Mouse (Mus musculus): ENCODE data around the gene Loxl4. TPM values are rescaled to one million over a fixed set of nuclear protein-coding genes. Genes with fewer than 3 reads are reported as not detected.

Loxl4 gene
- polyA plus RNA-seq, 1 experiment from 2014 or later = 0.55 TPM

- Histone ChIP-seq H3K4me3 (no peak overlapping the region), H3K36me3 (peaks cover 10% of the 10 kb centered on the region; the same call in 1 of the 2 replicates), H3K4me2 (replicated peaks) (no peak overlapping the region), H3K27me3 (no peaks in the 10 kb centered on the region), H3K27ac (no peak overlapping the region), H3K9me3 (no peaks in the 10 kb centered on the region), H3K9ac (no peak overlapping the region), H3K4me1 (no peaks in the 10 kb centered on the region)
- no peak for ATAC-seq (ENCODE audit: insufficient number of reproducible peaks, insufficient read depth, low FRiP score, low TSS enrichment)
- 94% methylated on average over 5 of the region's 5 CpGs for WGBS
These were observed 28.9 kb downstream of the Loxl4 start for GRCm38 (mm10) chr19:42583677-42584076.

- no peak for ATAC-seq (ENCODE audit: insufficient number of reproducible peaks, insufficient read depth, low FRiP score, low TSS enrichment)
- WGBS = 92% methylated on average over 13 of the region's 13 CpGs
These were observed 29.7 kb downstream of the Loxl4 start for GRCm38 (mm10) chr19:42582811-42583370.

GRCm38 (mm10) chr19:42580701-42581100, 31.9 kb downstream of the Loxl4 start:
- peaks cover 10% of the 10 kb centered on the region; the same call in 1 of the 2 replicates for H3K36me3 ChIP-seq
- WGBS = 33% methylated on average over 4 of the region's 4 CpGs
- no peak for ATAC-seq (ENCODE audit: insufficient number of reproducible peaks, insufficient read depth, low FRiP score, low TSS enrichment)

More at GRCm38 (mm10) chr19:42582811-42583370, 29.7 kb downstream of the Loxl4 start:
- H3K27me3 ChIP-seq = no peaks in the 10 kb centered on the region
- H3K36me3 ChIP-seq = peaks cover 10% of the 10 kb centered on the region; the same call in 1 of the 2 replicates
- H3K4me1 ChIP-seq = no peaks in the 10 kb centered on the region
- H3K4me2 ChIP-seq (replicated peaks) = no peak overlapping the region
- H3K27ac ChIP-seq = no peak overlapping the region
- no peaks in the 10 kb centered on the region for H3K9me3 ChIP-seq
- H3K4me3 ChIP-seq = no peak overlapping the region
- no peak overlapping the region for H3K9ac ChIP-seq

GRCm38 (mm10) chr19:42578631-42579030, 34.0 kb downstream of the Loxl4 start:
- Histone ChIP-seq H3K27me3 (no peaks in the 10 kb centered on the region), H3K27ac (no peak overlapping the region), H3K36me3 (peaks cover 5% of the 10 kb centered on the region; the same call in 1 of the 2 replicates), H3K9me3 (no peaks in the 10 kb centered on the region), H3K4me1 (no peaks in the 10 kb centered on the region), H3K9ac (no peak overlapping the region), H3K4me3 (no peak overlapping the region), H3K4me2 (replicated peaks) (no peak overlapping the region)
- ATAC-seq (ENCODE audit: insufficient number of reproducible peaks, insufficient read depth, low FRiP score, low TSS enrichment) = no peak
- WGBS = 78% methylated on average over 4 of the region's 4 CpGs

More at GRCm38 (mm10) chr19:42580701-42581100, 31.9 kb downstream of the Loxl4 start:
- Histone ChIP-seq H3K27me3 (no peaks in the 10 kb centered on the region), H3K27ac (no peak overlapping the region), H3K4me1 (no peaks in the 10 kb centered on the region), H3K9ac (no peak overlapping the region), H3K4me3 (no peak overlapping the region), H3K9me3 (no peaks in the 10 kb centered on the region), H3K4me2 (replicated peaks) (no peak overlapping the region)

- Histone ChIP-seq H3K9me3 (no peaks in the 10 kb centered on the region), H3K27ac (no peak overlapping the region), H3K4me1 (no peaks in the 10 kb centered on the region), H3K4me3 (no peak overlapping the region), H3K36me3 (no peaks in the 10 kb centered on the region), H3K27me3 (no peaks in the 10 kb centered on the region), H3K4me2 (replicated peaks) (no peak overlapping the region), H3K9ac (no peak overlapping the region)
- no peak for ATAC-seq (ENCODE audit: insufficient number of reproducible peaks, insufficient read depth, low FRiP score, low TSS enrichment)
- WGBS = 71% methylated on average over 1 of the region's 1 CpGs
These were observed 35.8 kb downstream of the Loxl4 start for GRCm38 (mm10) chr19:42576856-42577255.

GRCm38 (mm10) chr19:42575317-42575716, 37.3 kb downstream of the Loxl4 start:
- Histone ChIP-seq H3K4me1 (no peaks in the 10 kb centered on the region), H3K36me3 (no peaks in the 10 kb centered on the region), H3K9me3 (no peaks in the 10 kb centered on the region), H3K27me3 (no peaks in the 10 kb centered on the region), H3K4me2 (replicated peaks) (no peak overlapping the region), H3K27ac (no peak overlapping the region), H3K9ac (no peak overlapping the region), H3K4me3 (no peak overlapping the region)
- 82% methylated on average over 2 of the region's 2 CpGs for WGBS
- ATAC-seq (ENCODE audit: insufficient number of reproducible peaks, insufficient read depth, low FRiP score, low TSS enrichment) = no peak

- Histone ChIP-seq H3K4me2 (replicated peaks) (no peak overlapping the region), H3K9me3 (no peaks in the 10 kb centered on the region), H3K4me3 (no peak overlapping the region), H3K36me3 (no peaks in the 10 kb centered on the region), H3K9ac (no peak overlapping the region), H3K27ac (no peak overlapping the region), H3K27me3 (no peaks in the 10 kb centered on the region), H3K4me1 (no peaks in the 10 kb centered on the region)
- ATAC-seq (ENCODE audit: insufficient number of reproducible peaks, insufficient read depth, low FRiP score, low TSS enrichment) = no peak
- WGBS = 74% methylated on average over 4 of the region's 4 CpGs
These were observed 41.3 kb downstream of the Loxl4 start for GRCm38 (mm10) chr19:42571291-42571690.

GRCm38 (mm10) chr19:42569076-42569475, 43.5 kb downstream of the Loxl4 start:
- no peak overlapping the region for H3K4me3 ChIP-seq
- ATAC-seq (ENCODE audit: insufficient number of reproducible peaks, insufficient read depth, low FRiP score, low TSS enrichment) = no peak
- H3K27ac ChIP-seq = no peak overlapping the region
- WGBS = 88% methylated on average over 2 of the region's 2 CpGs
- H3K4me2 ChIP-seq (replicated peaks) = no peak overlapping the region
- no peaks in the 10 kb centered on the region for H3K4me1 ChIP-seq
- no peaks in the 10 kb centered on the region for H3K9me3 ChIP-seq
- H3K36me3 ChIP-seq = no peaks in the 10 kb centered on the region
- no peak overlapping the region for H3K9ac ChIP-seq
- no peaks in the 10 kb centered on the region for H3K27me3 ChIP-seq

GRCm38 (mm10) chr19:42567020-42567419, 45.6 kb downstream of the Loxl4 start:
- no peak overlapping the region for H3K27ac ChIP-seq
- no peak overlapping the region for H3K9ac ChIP-seq
- H3K27me3 ChIP-seq = no peaks in the 10 kb centered on the region
- H3K9me3 ChIP-seq = no peaks in the 10 kb centered on the region
- no peak overlapping the region for H3K4me3 ChIP-seq
- peaks cover 12% of the 10 kb centered on the region for H3K36me3 ChIP-seq
- no peak overlapping the region for H3K4me2 ChIP-seq (replicated peaks)
- ATAC-seq (ENCODE audit: insufficient number of reproducible peaks, insufficient read depth, low FRiP score, low TSS enrichment) = no peak
- H3K4me1 ChIP-seq = no peaks in the 10 kb centered on the region

GRCm38 (mm10) chr19:42566283-42567019, 46.2 kb downstream of the Loxl4 start:
- Histone ChIP-seq H3K4me1 (no peaks in the 10 kb centered on the region), H3K4me3 (no peak overlapping the region), H3K27ac (no peak overlapping the region), H3K27me3 (no peaks in the 10 kb centered on the region), H3K36me3 (peaks cover 12% of the 10 kb centered on the region), H3K9ac (no peak overlapping the region), H3K9me3 (no peaks in the 10 kb centered on the region), H3K4me2 (replicated peaks) (no peak overlapping the region)
- 97% methylated on average over 4 of the region's 4 CpGs for WGBS
- ATAC-seq (ENCODE audit: insufficient number of reproducible peaks, insufficient read depth, low FRiP score, low TSS enrichment) = no peak

GRCm38 (mm10) chr19:42563726-42564270, 48.8 kb downstream of the Loxl4 start:
- Histone ChIP-seq H3K27ac (no peak overlapping the region), H3K4me1 (no peaks in the 10 kb centered on the region), H3K4me2 (replicated peaks) (no peak overlapping the region), H3K36me3 (peaks cover 12% of the 10 kb centered on the region), H3K9ac (no peak overlapping the region), H3K9me3 (no peaks in the 10 kb centered on the region), H3K4me3 (no peak overlapping the region), H3K27me3 (no peaks in the 10 kb centered on the region)
- ATAC-seq (ENCODE audit: insufficient number of reproducible peaks, insufficient read depth, low FRiP score, low TSS enrichment) = no peak
- WGBS = 85% methylated on average over 3 of the region's 3 CpGs

GRCm38 (mm10) chr19:42562981-42563380, 49.6 kb downstream of the Loxl4 start:
- no peak overlapping the region for H3K9ac ChIP-seq
- peaks cover 12% of the 10 kb centered on the region for H3K36me3 ChIP-seq
- H3K4me1 ChIP-seq = no peaks in the 10 kb centered on the region
- H3K9me3 ChIP-seq = no peaks in the 10 kb centered on the region
- no peak for ATAC-seq (ENCODE audit: insufficient number of reproducible peaks, insufficient read depth, low FRiP score, low TSS enrichment)
- no peak overlapping the region for H3K4me2 ChIP-seq (replicated peaks)
- 91% methylated on average over 3 of the region's 3 CpGs for WGBS
- H3K27ac ChIP-seq = no peak overlapping the region
- H3K4me3 ChIP-seq = no peak overlapping the region
- no peaks in the 10 kb centered on the region for H3K27me3 ChIP-seq
